Mouse (Mus musculus) neural tube, embryonic 11.5 days (tissue): ENCODE measurements around the gene Cbfa2t2. TPM values are rescaled to one million over a fixed set of nuclear protein-coding genes. Genes with fewer than 3 reads are reported as not detected.

Source experiments
- ATAC-seq: fragments of 200-750 bp; cut with Nextera tagmentation; 2 replicates; pipeline ENCODE4 v1.8.0; 2017; ENCODE audit warnings: moderate number of reproducible peaks, mild to moderate bottlenecking, moderate TSS enrichment, moderate library complexity; ENCODE audit not compliant: insufficient read depth, low FRiP score, low TSS enrichment
- DNase-seq: peaks from one replicate; pipeline ENCODE4 v3.0.0-alpha.2; 2015; ENCODE audit warnings: low spot score
- H3K27ac ChIP-seq: fragments of 300-500 bp; sonication (generic); 2 replicates; pipeline ENCODE4 v1.5.1; 2014; ENCODE audit warnings: low read depth, mild to moderate bottlenecking, low read length
- H3K27me3 ChIP-seq: fragments of 300-500 bp; sonication (generic); 2 replicates; pipeline ENCODE4 v1.6.1; 2014; ENCODE audit warnings: mild to moderate bottlenecking, low read length, mixed read lengths; ENCODE audit not compliant: control insufficient read depth, insufficient read depth
- H3K36me3 ChIP-seq: fragments of 300-500 bp; sonication (generic); 2 replicates; pipeline ENCODE4 v1.6.1; 2014; ENCODE audit warnings: mild to moderate bottlenecking, low read length, moderate library complexity, mixed read lengths; ENCODE audit not compliant: control insufficient read depth, insufficient read depth
- H3K4me1 ChIP-seq: fragments of 300-500 bp; sonication (generic); 2 replicates; pipeline ENCODE4 v1.6.1; 2014; ENCODE audit warnings: low read length, mixed read lengths; ENCODE audit not compliant: control insufficient read depth, insufficient read depth
- H3K4me2 ChIP-seq: fragments of 300-500 bp; sonication (generic); 2 replicates; pipeline ENCODE4 v1.6.1; 2014; ENCODE audit warnings: low read depth, mild to moderate bottlenecking, moderate library complexity
- H3K4me3 ChIP-seq: fragments of 300-500 bp; sonication (generic); 2 replicates; pipeline ENCODE4 v1.5.1; 2014; ENCODE audit warnings: low read depth, low read length
- H3K9ac ChIP-seq: fragments of 300-500 bp; sonication (generic); 2 replicates; pipeline ENCODE4 v1.6.1; 2014; ENCODE audit warnings: mild to moderate bottlenecking, low read length
- H3K9me3 ChIP-seq: fragments of 300-500 bp; sonication (generic); 2 replicates; pipeline ENCODE4 v1.6.1; 2016; ENCODE audit warnings: low read length; ENCODE audit not compliant: control insufficient read depth
- WGBS: fragments of 180-500 bp; shearing (Covaris S2); extraction: QIAGEN DNeasy Blood & Tissue Kit; methylation state at CpG from one replicate; pipeline ENCODE4 v1.1.7; 2014; 5-methylcytosine and 5-hydroxymethylcytosine counted together
- polyA plus RNA-seq: library from polyadenylated mRNA; unstranded; fragments of >200 nt; fragmentation: Nextera tagmentation; extraction: Ambion mirVana; gene quantifications from 2 replicates; pipeline ENCODE4 v1.2.1, GENCODE M21; 2014

Cbfa2t2 gene
- polyA plus RNA-seq: 62.6 and 63.6 TPM in 2 replicates

- Histone ChIP-seq H3K36me3 (no peaks in the 10 kb centered on the region), H3K4me2 (peak within 1 kb of the TSS; percentile 44), H3K27me3 (no peaks in the 10 kb centered on the region), H3K4me3 (peak within 1 kb of the TSS; percentile 72), H3K4me1 (peaks cover 7% of the 10 kb centered on the region), H3K9me3 (no peaks in the 10 kb centered on the region), H3K27ac (peak within 1 kb of the TSS; percentile 83), H3K9ac (peak within 1 kb of the TSS; percentile 79)
- DNase-seq: peak; percentile 70
- 0% methylated on average over 51 of the region's 70 CpGs for WGBS
- ATAC-seq: peak; percentile 85
These were observed at the start of gene Cbfa2t2 for GRCm38 (mm10) chr2:154436458-154437190. Gene Cbfa2t2 (plus strand): TSS chr2:154436481.

GRCm38 (mm10) chr2:154390180-154390964, 45.9 kb upstream of the Cbfa2t2 start:
- H3K27ac ChIP-seq: no peak overlapping the region
- ATAC-seq (no peak), DNase-seq (no peak)
- H3K9me3 ChIP-seq: no peaks in the 10 kb centered on the region
- 77% methylated on average over 11 of the region's 11 CpGs for WGBS
- H3K9ac ChIP-seq: no peak overlapping the region
- H3K36me3 ChIP-seq: no peaks in the 10 kb centered on the region
- H3K4me1 ChIP-seq: no peaks in the 10 kb centered on the region
- no peak overlapping the region for H3K4me3 ChIP-seq
- no peak overlapping the region for H3K4me2 ChIP-seq
- no peaks in the 10 kb centered on the region for H3K27me3 ChIP-seq

- Histone ChIP-seq H3K4me1 (no peaks in the 10 kb centered on the region), H3K36me3 (no peaks in the 10 kb centered on the region), H3K4me3 (no peak overlapping the region), H3K27me3 (no peaks in the 10 kb centered on the region), H3K9ac (no peak overlapping the region), H3K4me2 (no peak overlapping the region), H3K27ac (no peak overlapping the region), H3K9me3 (no peaks in the 10 kb centered on the region)
- DNase-seq: no peak
- ATAC-seq: no peak
- WGBS: 87% methylated on average over 3 of the region's 3 CpGs
These were observed 41.7 kb upstream of the Cbfa2t2 start for GRCm38 (mm10) chr2:154394602-154395001.

- Histone ChIP-seq H3K27me3 (no peaks in the 10 kb centered on the region), H3K4me2 (no peak overlapping the region), H3K27ac (no peak overlapping the region), H3K9ac (no peak overlapping the region), H3K36me3 (no peaks in the 10 kb centered on the region), H3K9me3 (no peaks in the 10 kb centered on the region), H3K4me3 (no peak overlapping the region), H3K4me1 (no peaks in the 10 kb centered on the region)
- ATAC-seq: no peak
- no peak for DNase-seq
- 88% methylated on average over 2 of the region's 2 CpGs for WGBS
These were observed 39.8 kb upstream of the Cbfa2t2 start for GRCm38 (mm10) chr2:154396529-154396928.

GRCm38 (mm10) chr2:154398267-154398666, 38.0 kb upstream of the Cbfa2t2 start:
- H3K9me3 ChIP-seq: no peaks in the 10 kb centered on the region
- no peak overlapping the region for H3K27ac ChIP-seq
- ATAC-seq (no peak), DNase-seq (no peak)
- H3K36me3 ChIP-seq: no peaks in the 10 kb centered on the region
- no peaks in the 10 kb centered on the region for H3K27me3 ChIP-seq
- no peak overlapping the region for H3K9ac ChIP-seq
- H3K4me1 ChIP-seq: no peaks in the 10 kb centered on the region
- no peak overlapping the region for H3K4me3 ChIP-seq
- no peak overlapping the region for H3K4me2 ChIP-seq
- 88% methylated on average over 7 of the region's 7 CpGs for WGBS

GRCm38 (mm10) chr2:154399325-154399724, 37.0 kb upstream of the Cbfa2t2 start:
- H3K9me3 ChIP-seq: no peaks in the 10 kb centered on the region
- H3K9ac ChIP-seq: no peak overlapping the region
- no peaks in the 10 kb centered on the region for H3K27me3 ChIP-seq
- H3K36me3 ChIP-seq: no peaks in the 10 kb centered on the region
- no peaks in the 10 kb centered on the region for H3K4me1 ChIP-seq
- H3K4me2 ChIP-seq: no peak overlapping the region
- no peak overlapping the region for H3K4me3 ChIP-seq
- ATAC-seq: no peak
- no peak overlapping the region for H3K27ac ChIP-seq
- 87% methylated on average over 2 of the region's 2 CpGs for WGBS
- no peak for DNase-seq

GRCm38 (mm10) chr2:154401976-154402375, 34.3 kb upstream of the Cbfa2t2 start:
- Histone ChIP-seq H3K4me3 (no peak overlapping the region), H3K4me1 (no peaks in the 10 kb centered on the region), H3K9ac (no peak overlapping the region), H3K27ac (no peak overlapping the region), H3K4me2 (no peak overlapping the region), H3K36me3 (no peaks in the 10 kb centered on the region), H3K27me3 (peaks cover under 1% of the 10 kb centered on the region; the same call in 1 of the 2 replicates), H3K9me3 (no peaks in the 10 kb centered on the region)
- DNase-seq: no peak
- ATAC-seq: no peak
- WGBS: 58% methylated on average over 1 of the region's 1 CpGs

- Histone ChIP-seq H3K4me2 (no peak overlapping the region), H3K36me3 (no peaks in the 10 kb centered on the region), H3K4me1 (no peaks in the 10 kb centered on the region), H3K27me3 (peaks cover 4% of the 10 kb centered on the region; the same call in 1 of the 2 replicates), H3K27ac (no peak overlapping the region), H3K4me3 (no peak overlapping the region), H3K9me3 (no peaks in the 10 kb centered on the region), H3K9ac (no peak overlapping the region)
- 54% methylated on average over 7 of the region's 7 CpGs for WGBS
- DNase-seq (peak; percentile 49), ATAC-seq (no peak)
These were observed 33.5 kb upstream of the Cbfa2t2 start for GRCm38 (mm10) chr2:154402811-154403210.
